Mouse (Mus musculus): ENCODE data around the gene Wdr43.

Wdr43 gene

GRCm38 (mm10) chr17:71707715-71708114, 92.0 kb downstream of the Wdr43 start:
- DNase-seq = no peak

All from kidney, adult 9 months (tissue).